Mouse (Mus musculus): ENCODE measurements around the gene Osgin1.
A peak's percentile ranks its signal among the peaks of the same experiment; 100 is the strongest.

Osgin1 gene

DNA sequence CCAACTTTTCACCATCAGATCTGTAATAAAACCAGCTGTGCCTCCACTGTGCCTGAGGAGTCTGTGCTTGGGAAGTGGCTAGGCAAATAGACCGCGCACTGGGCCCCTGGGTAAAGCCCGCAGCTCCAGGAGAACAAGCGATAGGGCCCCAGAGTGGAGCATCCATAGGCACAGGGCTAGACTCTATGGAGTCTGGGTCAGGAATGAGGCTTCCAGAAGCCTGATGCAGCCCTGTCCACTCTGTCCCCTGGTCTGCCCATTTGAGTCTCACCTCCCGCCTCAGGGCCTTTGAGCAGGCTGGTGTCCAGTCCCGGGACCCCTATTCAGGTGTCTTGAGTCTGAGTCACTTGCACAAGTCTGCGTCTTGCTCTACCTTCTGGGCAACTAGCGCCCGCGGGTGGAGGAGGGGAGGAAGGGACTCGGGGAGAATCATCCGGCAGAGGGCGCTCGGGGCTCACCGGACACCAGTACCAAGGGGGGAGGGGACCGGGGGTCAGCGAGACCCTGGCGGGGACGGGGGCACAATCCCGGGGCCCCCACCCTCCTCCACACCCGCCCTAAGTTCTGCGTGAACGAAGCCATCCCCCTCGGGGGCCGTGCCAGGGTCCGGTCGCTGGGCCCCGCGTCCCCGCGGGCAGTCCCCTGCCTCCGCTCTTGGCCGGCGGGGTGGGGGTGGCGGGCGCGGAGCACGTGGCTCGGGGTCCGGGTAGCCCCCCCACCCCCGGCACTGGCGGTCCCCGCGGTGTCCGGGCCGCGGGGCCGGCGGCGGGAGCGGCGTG lies 12.5 kb downstream of the Osgin1 start, which contains the start of gene Necab2:
TSS of gene Necab2 (plus strand) at position 509 of the 779 bp plus-strand sequence.
- DNase-seq (ENCODE audit: low spot score), result peak; percentile 35

DNA sequence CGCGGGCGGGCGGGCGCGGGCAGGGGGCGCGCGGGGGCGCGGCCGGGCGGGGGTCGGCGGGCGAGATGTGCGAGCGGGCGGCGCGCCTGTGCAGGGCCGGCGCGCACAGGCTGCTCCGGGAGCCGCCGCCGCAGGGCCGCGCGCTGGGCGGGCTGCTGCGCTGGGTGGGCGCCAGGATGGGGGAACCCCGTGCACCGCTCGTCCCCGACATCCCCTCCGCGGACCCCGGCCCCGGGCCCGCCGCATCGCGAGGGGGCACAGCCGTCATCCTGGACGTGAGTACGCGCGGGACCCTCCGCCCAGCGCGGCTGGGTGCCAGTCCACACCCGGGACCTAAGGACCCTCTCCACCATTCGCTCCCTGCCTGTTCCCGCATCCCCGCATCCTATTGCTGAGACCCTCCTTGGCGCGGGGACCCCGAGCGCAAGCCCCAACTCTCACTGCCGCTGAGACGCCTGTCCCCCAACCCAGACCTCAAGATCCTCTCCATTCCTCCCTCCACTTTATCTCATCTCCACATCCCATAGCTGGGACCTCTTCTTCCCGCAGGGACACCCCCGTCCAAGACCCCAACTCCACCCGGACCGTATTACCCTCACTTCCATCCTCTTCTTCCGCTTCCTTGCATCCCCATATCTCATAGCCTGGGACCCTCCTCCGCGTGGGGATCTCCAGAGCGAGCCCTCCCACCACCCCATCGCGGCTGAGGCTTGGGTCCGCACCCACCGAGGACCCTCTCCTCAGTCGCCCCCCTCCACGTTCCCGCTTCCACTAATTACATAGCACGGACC lies 13.3 kb downstream of the Osgin1 start:
- no peak for DNase-seq (ENCODE audit: low spot score)

DNA sequence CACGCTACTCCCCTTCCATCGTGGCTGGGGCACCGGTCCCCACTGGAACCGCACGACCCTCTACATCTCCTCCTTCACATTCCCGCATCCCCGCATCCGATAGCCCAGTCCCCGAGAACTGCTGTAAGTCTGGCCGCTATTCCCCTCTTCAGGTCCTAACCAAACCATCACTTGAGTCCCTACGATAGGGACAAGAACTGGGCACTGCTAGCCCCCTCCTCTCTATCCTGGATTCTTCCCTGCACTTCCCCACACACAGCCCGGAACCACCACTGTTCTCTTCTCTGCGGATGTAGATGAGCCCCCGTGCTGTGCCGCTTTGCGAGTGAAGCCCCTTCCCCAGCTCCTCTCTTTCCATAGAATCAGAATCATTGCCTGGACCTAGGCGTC lies 13.9 kb downstream of the Osgin1 start:
- no peak for DNase-seq (ENCODE audit: low spot score)

DNA sequence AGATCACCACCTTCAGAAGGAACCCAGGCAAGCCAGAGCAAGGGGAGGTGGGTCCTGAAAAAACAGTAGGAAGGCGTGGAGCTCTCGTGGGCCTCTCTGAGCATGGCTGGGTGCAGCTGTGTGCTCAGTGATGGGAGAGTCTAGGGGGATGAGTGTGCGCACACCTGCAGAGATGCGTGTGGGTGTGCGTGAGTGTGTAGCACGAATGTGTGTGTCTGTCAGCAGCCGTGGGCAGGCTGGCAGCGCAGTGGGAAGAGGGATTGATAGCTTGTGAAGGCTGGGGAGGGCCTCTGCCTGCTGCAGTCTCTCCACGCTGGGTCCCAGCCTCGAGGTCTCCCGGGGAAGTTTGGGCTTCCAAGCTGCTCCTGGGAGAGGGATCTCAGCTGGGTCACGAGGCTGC lies 15.7 kb downstream of the Osgin1 start:
- DNase-seq (ENCODE audit: low spot score), result no peak

DNA sequence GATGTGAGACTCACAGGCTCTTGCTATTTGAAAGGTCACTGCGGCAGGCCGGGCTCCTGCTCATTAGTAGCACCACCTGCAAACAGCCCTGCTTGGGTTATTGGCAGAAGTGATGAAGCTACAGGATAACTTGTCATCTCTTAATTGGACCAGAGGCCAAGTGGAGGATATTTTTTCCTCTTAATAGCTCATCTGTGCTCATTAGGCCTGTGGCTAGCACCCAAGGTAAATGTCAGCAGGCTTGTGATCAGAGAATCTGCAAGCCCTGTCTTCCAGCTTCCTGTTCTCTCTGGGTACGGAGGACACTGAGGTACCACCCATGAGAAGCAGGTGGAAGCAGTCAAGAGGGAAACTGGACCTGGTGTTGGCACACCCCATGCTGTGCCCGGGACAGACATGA lies 17.2 kb downstream of the Osgin1 start:
- no peak for DNase-seq (ENCODE audit: low spot score)

DNA sequence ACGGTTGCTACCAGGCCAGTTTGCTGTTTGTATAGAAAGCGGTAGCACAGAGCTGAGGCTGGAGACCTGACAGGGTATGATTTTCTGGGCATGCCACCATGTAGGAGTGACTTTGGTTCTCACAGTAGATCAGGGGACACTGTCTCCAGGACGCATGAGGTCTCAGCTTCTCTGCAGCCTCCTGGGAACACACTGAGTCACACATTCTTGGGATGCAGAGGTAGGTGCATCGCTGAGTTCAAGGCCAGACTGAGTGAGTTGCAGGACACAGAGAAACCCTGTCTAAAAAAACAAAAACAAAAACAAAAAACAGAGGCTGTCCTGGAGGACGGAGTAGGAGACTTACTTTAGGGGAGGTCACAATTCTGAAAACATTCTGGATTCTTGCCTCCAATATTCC lies 19.0 kb downstream of the Osgin1 start:
- DNase-seq (ENCODE audit: low spot score), result no peak

DNA sequence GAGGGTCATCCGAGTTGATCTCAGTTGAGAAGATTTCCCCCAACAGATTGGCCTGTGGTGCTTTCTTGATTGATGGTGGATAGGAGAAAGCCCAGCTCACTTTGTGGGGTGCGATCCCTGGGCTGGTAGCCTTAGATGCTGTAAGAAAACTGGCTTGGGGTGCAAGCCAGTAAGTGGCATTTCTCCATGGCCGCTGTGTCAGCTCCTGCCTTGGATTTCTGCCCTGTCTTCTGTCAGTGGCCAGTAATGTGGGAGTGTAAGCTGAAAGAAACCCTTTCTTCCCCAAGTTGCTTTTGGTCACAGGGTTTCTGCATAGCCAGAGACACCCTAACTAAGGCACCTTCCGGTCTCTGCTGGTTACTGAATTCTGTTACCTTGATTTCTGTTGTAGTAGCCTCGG lies 22.1 kb downstream of the Osgin1 start:
- DNase-seq (ENCODE audit: low spot score), result no peak

DNA sequence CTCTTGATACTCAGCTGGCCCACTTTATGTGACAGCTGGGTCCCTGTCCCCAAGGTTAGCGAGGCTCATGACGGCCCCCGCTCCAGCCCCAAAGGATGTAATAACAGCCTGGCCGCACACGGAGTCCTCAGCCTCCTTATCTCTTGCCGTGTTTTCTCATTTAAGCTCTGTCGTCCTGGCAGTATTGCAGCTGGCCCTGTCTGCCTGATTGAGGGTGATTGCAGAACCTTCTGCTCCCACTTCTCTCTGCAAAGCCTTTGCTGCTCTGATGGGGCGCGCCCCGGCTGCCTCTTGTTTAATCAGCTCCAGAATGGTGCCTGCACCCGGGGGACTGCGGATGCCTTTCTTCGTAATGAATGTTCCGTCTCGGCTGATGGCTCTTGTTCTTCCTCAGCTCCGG lies 25.8 kb downstream of the Osgin1 start:
- no peak for DNase-seq (ENCODE audit: low spot score)

DNA sequence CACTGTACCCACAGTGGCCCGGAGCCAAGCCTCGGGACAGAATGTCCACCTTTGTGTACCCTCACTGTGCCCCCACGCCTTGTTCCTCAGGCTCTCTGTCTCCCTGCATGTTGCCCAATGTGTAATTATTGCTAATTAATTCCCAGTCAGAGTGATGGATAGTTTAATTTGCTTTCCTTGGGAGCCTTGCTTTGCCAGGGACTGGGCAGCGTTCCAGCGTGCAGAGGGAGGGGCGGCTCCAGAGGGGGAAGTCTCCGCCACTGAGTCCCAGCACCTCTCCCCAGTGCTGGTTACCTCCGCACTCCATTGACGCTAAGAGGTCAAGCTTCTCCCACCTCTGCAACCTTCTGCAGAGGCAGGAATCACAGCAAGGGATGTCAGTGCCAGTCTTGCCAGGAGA lies 27.4 kb downstream of the Osgin1 start:
- DNase-seq (ENCODE audit: low spot score), result no peak

DNA sequence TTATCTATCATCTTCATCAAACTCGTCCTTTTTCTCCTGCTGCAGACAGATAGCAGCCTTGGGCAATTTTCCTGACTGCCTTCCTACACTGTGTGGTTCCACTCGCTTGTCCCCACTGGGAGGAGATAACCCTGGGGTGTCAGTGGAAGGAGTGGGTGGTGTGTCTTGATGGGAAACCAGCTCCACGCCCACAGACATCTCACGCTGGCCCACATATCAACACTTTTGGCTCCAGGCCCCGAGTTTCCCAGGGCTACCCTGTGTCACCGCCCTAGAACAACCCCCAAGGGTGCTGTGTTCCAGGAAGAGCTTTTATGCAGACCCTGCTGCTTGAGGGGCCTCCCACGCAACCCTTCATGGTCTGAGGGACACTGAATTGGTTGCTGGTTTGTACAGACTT lies 29.8 kb downstream of the Osgin1 start:
- no peak for DNase-seq (ENCODE audit: low spot score)

DNA sequence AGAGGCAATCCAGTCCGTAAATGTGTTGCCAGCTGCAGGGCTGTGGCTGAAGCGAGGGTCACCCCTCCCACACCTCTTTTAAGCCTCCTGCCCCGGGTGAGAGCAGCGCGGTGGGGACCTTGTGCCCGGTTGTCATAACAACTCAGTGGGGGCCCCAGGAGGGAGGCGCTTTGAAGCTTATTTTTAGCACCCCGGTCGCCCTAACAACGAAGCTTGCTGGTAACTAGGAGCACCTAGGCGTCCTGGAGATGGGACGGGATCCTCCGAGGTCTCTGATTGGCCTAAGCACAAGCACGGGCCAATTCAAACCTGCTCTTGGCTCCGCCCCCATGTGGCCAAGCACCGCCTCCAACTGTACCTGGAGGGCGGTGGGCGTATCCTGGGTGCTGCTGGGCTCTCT lies 32.2 kb downstream of the Osgin1 start:
- DNase-seq (ENCODE audit: low spot score), result no peak

DNA sequence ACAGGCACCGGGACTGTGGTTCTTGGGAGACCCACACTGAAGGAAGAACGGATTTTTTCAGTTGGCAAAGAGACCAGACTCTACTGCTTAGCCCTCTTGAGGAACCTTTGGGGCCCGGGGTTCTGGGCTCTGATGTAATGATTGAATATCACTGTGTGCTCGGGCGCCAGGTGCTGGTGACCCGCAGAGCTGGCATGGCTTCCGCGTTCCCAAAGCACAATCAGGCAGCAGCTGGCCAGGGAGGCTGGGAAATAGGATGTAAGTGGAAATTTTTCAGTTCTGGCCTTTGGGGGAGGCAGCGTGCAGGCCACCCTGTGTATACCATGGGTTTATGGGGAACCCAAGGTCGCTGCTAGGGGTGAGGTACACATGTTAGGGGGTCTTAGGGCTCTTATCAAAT lies 32.9 kb downstream of the Osgin1 start:
- DNase-seq (ENCODE audit: low spot score), result no peak

DNA sequence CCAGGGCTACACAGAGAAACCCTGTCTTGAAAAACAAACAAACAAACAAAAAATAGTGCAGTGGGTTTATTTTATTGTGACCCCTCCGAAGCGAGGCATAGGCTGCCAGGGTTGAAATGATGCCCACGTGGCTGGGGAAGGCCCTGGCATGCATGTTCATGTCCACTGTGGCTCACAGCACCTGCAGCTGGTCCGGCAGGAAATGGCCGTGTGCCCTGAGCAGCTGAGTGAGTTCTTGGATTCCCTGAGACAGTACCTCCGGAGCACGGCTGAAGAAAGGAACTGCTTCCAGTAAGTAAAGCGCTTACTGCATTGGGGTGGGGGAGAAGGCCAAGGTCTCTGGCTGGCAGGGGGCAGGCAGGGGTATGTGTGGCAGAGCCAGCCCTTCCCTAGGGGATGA lies 34.2 kb downstream of the Osgin1 start:
- DNase-seq (ENCODE audit: low spot score), result no peak

DNA sequence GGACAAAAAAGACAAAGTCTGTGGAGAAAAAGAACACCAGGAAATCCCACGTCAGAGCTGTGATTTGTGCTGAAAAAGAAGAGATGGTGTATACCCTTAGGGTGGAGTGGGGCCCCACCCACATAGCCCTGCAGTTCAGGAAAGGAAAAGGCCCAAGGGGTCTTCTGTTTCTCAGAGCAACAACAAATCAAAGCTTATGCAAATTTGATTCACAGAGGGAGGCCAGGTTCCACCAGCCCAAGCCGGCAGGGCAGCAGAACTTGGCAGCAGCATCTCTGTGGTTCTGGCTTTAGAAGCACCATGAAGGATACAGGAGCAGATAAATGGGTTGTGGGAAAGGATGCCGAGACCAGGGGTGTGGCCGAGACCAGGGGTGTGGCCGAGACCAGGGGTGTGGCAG lies 44.8 kb downstream of the Osgin1 start:
- DNase-seq (ENCODE audit: low spot score), result no peak

DNA sequence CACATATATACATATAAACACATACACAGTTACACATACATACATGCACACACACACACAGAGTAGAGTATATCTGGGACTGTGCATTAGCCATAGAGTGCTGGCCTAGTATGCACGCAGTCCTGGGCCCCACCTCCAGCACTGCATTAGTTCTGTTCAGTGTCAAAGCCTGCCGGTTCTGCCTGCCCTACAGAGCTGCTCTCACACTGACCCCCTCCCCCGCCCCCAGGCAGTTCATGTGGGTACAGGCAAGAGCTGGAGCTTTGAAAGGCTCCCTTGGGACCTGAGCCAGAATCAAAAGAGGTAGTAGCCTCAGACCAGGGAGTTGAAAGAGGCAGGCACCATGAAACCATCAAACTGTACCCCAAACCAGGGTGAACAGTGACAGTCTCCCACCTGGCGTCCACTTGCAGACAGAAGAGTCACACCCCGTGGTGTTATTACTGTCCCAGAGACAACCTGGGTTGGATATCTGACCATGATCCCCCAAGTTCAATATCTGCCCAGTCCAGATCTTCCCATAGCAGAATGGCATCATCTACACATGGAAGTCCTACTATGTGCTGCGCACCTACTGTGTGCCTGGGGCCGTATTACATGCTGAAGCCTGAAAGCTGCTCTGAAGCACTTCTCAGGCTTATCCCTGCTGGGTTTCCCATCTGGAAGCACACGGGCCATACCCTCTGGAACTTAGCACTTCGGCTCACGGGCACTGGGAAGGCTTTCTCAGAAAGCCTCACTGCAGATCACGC lies 50.4 kb downstream of the Osgin1 start:
- DNase-seq (ENCODE audit: low spot score), result no peak

DNA sequence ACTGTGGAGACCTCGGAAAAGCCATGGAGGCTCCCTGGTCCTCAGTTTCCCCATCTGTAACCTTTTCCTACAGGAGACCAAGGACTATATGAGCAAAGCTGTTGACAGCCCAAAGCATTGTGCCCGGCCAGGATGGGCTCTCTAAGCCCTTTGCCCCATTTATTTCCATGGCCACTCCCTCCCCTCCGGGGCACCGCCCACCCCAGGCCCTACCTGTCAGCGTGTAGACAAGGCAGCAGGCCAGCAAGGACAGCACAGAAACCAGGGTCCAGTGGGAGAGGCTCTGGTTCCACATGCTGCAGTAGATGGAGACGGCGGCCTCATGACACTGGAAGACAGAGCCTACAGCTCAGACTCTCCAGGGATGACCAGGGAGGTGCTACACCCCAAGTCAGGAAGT lies 53.2 kb downstream of the Osgin1 start:
- no peak for DNase-seq (ENCODE audit: low spot score)

All from c-Kit-positive CD71-positive TER-119-positive erythroid progenitor cells, embryonic 14.5 days (primary cell).